Mouse (Mus musculus) C2C12 (cell line): ENCODE measurements around the gene Tenm4.

Experiments
- CEBPB ChIP-seq: IDR thresholded peaks from one replicate; pipeline ENCODE4 v1.6.1; 2011; ENCODE audit warnings: low read depth, mild to moderate bottlenecking, control low read depth, moderate library complexity
- CTCF ChIP-seq: IDR thresholded peaks from one replicate; pipeline ENCODE4 v1.5.1; 2011; ENCODE audit not compliant: control insufficient read depth, insufficient read depth, insufficient read length
- FOSL1 ChIP-seq: IDR thresholded peaks from one replicate; pipeline ENCODE4 v1.8.0; 2011; ENCODE audit warnings: mild to moderate bottlenecking, low read length; ENCODE audit not compliant: poor library complexity, insufficient read depth, severe bottlenecking
- MAX ChIP-seq: IDR thresholded peaks from one replicate; pipeline ENCODE4 v1.6.1; 2011; ENCODE audit warnings: mild to moderate bottlenecking, control low read depth
- MYOD1 ChIP-seq: IDR thresholded peaks from one replicate; pipeline ENCODE4 v1.6.1; 2011; ENCODE audit warnings: low read depth; ENCODE audit not compliant: control insufficient read depth, insufficient read length
- MYOG ChIP-seq: IDR thresholded peaks from one replicate; pipeline ENCODE4 v1.6.1; 2011; ENCODE audit not compliant: control insufficient read depth, insufficient read length; ENCODE audit errors: extremely low read depth
- USF1 ChIP-seq: IDR thresholded peaks from one replicate; pipeline ENCODE4 v1.6.1; 2011; ENCODE audit warnings: low read depth, mild to moderate bottlenecking, control low read depth, moderate library complexity

- TF ChIP-seq MYOD1 = no peak
- TF ChIP-seq CEBPB = no peak
- TF ChIP-seq CTCF = no peak
- TF ChIP-seq USF1 = no peak
- no peak for TF ChIP-seq FOSL1
- no peak for TF ChIP-seq MAX
- no peak for TF ChIP-seq MYOG
These were observed 32.9 kb downstream of the Tenm4 start for GRCm38 (mm10) chr7:96203812-96204560.
